Mouse (Mus musculus) bone marrow macrophage, adult 2 months (primary cell): Measurements from ENCODE around the gene Mrps18a.

Source experiments
- CTCF ChIP-seq: IDR thresholded peaks from 2 replicates; pipeline ENCODE4 v1.5.1; 2012; ENCODE audit warnings: low read depth, mild to moderate bottlenecking, low read length, moderate library complexity
- POLR2A ChIP-seq: IDR thresholded peaks from 2 replicates; pipeline ENCODE4 v1.6.1; 2012; ENCODE audit warnings: mild to moderate bottlenecking, low read depth, low read length, borderline replicate concordance

GRCm38 (mm10) chr17:46139872-46140271 is 29.1 kb downstream of the Mrps18a start:
- TF ChIP-seq CTCF (no peak), POLR2A (no peak)
